Mouse (Mus musculus): ENCODE data around the gene Gramd4. TPM values are rescaled to one million over a fixed set of nuclear protein-coding genes. Genes with fewer than 3 reads are reported as not detected.
"Not testable (repeated sequence)": the region's sequence is repeated elsewhere in the genome, so short reads cannot be mapped to it uniquely, and the experiment has no call there.

The Gramd4 gene
- polyA plus RNA-seq, 1 experiment, result 17.5 TPM

DNA sequence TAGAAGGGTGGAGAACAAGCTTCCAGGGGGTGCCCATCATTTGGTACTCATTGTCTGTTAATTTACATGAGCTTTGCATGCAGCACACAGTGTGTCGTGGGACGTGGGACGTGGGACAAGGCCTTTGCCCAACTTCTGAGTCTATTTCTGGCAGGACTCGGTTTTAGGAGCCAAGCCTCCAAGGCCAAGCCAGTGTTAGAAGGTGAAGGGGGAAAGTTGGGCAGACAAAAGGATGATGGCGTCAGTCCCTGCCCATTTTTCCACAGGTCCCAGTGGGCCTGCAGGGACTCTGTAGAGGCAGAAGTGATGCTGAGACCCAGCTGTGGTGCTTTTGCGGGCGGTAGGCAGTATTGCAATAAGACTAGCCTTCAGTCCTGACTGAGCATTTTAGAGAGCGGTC lies 33.1 kb downstream of the Gramd4 start:
- no peak for DNase-seq (ENCODE audit: low spot score)

DNA sequence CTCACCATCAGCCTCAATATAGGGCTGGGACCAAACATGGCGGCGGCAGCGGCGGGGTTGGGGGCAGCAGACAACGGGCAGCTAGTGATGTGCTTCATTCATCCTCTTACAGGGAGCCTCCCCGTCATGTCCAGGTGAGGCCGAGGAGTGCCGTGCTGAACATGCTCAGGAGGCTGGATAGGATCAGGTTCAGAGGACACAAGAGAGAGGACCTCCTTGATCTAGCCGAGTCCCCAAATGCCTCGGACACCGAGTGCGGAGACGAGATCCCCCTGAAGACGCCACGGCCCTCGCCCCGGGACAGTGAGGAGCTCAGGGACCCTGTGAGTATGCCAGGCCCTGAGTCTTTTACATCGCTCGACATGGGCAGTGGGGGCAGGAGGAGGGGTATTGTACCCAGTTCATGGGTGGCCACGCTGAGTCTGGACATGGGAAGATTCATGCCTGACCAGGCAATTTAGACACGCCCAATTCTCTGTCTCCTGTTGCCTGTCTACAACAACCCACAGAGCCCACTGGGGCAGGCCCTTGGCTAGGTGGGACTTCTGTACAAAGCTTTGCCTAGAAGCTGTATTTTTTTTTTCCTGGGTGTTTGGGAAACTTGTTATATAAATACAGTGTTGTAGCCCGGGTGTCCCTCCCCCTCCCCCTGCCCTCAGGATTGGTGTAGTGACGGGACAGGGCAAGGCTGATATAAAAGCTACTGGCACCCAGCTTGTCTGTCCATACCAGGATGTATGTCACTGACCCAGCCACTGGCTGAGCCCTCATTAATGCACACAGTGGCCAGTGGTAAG lies 33.9 kb downstream of the Gramd4 start:
- DNase-seq (ENCODE audit: low spot score), result no peak

DNA sequence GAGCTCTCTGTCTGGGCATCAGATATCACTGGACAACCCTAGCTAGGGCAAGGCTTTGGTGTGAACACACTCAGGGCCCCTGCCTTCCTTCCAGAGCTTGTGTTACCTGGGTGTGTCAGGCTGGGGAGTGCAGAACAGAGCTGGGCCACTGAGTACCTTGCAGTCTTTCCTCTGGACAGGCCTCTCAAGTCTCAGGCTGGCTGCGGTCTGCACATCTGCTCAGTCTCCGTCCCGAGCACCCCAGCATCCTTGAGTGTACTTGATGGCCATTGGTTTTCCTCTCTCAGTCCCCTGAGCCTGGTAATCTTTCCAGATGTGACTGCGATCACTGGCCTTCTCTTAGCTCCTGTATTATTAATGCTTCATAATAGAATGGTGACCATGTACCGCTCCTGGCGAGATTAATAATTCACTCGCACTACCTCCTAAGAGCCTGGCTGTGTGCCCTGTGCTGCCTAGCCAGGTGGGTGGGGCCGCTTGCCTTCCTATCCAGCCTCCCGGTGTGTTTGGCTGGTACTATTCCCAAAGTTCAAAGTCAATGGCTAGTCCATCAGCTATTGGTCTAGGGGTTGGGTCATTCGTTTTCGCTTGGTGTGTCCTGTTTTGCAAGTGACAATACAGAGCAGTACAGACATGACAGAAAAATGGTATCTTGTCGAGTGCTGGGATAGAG lies 34.6 kb downstream of the Gramd4 start:
- DNase-seq (ENCODE audit: low spot score), result no peak

DNA sequence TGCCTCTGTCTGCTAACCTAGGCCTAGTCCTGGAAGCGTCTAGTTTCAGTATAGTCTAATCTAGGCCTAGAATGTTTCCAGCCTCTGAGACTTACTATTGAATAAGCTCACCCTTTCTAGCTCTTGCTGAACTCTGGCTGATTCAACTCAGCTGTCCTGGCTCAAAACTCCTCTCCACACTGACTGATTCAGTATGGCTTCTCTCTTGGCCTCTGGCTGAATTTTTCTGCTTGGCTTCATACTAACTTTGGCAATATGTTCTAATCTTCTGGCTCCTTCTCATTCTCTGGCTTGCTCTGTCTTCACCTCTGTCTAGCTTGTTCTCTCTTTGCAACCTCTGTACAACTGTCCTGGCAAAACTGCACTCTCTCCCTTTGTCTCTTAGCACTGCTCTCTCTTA lies 35.7 kb downstream of the Gramd4 start:
- DNase-seq (ENCODE audit: low spot score), result no peak

DNA sequence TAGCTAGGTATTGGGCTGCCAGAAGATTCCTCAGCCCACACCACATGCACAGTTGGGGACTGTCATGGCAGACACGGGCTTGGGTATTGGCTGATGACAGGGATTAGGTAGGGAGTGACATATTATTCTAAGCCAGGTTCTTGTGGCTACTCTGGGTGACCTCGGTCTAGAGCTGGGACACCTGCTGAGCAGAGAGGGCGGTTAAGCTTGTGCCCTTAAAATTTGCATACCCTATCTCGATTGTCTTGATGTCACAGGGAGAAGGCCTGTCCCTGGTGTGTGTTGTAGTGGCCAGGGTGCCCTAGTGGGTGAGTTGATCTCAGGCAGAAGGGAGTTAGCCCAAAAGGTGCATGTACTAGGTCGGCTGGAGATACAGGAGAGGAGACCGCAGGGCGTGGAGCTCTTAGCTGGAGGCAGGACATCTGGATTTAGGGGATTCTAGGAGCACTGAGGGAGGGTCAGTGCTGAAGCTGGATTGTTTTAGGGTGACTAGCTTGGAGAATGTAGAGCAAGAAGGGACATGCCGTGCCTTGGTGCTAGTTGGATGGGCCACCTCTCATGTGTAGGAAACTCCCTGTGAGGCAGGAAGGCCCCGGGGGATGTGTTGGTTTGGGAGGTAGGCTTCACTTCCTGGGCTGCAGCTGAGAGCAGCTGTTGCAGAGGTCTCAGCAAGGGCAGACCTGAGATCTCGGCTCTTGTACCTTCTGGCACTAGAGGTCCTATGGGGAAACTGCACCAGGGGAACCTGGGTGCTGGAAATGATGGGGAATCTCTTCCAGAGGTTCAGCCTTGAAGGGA lies 37.0 kb downstream of the Gramd4 start:
- DNase-seq (ENCODE audit: low spot score), result no peak

DNA sequence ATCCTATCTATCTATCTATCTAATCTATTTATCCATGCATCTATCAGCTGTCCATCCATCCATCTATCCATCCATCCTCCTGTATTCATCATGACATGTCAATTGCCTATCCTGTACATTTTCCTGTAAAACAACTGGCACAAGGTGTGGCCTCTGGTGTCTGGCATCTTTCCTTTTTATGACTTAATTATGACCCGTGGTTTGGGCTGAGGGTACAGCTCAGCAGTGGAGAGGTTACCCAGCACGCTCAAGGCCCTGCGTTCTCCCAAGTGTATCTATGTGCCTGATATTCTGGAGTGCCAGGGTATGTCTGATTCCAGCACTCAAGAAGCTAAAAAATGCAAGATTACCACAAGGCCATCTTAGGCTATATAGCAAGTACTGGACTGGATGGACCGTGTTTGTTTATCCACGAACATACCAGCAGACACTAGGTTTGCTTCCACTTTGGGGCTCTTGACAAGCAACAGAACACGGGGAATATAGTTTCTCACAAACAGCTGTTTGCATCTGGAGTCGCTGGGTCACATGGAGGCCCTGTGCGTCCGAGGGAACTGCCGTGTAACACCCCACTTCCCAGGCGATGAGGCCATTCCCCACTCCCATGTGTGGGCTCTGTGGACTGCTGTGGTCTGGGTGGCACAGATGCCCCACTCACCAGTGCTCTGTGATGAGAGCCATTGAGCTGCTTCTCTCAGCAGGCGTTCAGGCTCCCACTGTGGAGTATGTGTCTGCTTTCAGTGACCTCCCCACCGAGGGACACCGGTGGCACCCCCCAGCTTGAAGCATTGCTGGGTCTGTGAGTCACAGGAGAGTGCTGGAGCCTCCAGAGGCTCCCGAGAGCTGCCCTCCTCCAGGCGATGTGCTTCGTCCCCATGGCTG lies 38.5 kb downstream of the Gramd4 start:
- no peak for DNase-seq (ENCODE audit: low spot score)

DNA sequence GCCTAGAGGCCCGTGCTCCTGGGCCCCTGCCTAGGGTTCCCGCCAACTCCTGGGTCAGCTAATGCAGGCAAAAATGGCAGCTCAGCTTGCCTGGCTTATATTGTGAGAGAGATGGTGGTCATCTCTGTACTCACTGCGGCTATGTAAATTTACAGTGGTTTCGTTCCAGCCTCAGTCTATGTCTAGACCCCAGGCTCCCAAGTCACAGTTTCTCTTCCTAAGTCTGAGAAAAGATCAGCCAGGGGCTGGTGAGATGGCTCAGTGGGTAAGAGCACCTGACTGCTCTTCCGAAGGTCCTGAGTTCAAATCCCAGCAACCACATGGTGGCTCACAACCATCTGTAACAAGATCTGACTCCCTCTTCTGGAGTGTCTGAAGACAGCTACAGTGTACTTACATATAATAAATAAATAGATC lies 39.1 kb downstream of the Gramd4 start:
- DNase-seq (ENCODE audit: low spot score), result not testable (repeated sequence)

DNA sequence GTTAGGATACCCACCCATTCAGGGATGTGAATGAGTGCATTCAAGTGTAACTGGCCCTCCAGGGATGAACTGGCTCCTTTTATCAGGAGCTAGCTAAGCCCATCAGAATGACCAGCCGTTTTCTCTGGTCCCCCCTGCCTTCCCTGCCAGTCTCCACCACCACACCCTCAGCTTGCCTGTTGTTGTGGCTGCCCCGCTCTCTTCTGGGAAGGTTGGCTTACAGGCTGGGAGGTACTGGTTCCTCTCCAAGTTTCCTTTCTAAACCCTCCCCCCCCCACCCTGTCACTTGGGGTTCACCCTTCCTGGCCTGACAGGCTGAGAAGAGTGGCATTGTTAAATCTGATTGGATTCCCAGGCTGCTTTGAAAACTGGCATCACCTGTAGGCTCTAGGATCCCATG lies 40.4 kb downstream of the Gramd4 start:
- no peak for DNase-seq (ENCODE audit: low spot score)

DNA sequence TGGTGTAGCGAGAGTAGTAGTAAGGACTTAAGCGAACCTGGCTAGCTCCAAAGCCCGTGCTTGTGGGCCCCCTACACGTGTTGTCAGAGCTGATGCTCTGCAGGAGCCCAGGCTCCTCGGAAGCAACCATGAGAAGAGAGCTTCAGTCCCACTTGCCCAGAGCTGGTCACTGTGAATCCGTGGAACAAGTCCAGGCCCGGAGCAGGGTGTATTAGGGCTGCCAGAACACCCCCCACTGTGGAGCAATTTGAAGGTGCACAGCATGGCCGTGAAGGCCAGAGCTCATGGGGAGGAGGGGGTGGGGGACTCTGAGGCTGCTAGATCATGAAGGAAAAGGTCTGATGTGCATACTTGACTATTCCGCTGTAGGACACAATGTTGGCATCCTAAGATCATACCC lies 44.1 kb downstream of the Gramd4 start:
- DNase-seq (ENCODE audit: low spot score), result no peak

DNA sequence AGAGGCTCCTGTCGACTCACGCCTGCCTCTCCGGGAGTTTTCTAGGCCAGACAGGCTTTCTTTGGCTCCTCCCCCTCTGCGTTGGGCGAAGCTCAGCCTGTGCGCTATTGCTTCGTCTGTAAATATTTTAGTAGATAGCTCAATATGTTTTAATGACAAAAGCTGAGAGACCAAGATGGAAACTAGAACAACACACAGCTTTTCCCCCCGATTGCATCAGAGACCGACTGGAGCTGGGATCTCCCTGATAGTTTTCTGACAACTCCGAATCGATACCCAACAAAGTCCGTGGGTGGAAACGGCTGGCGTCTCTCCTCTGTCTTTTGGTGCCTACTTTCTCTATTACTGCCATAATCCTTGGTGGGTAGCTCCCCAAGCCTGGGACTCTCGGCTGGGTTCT lies 44.8 kb downstream of the Gramd4 start:
- DNase-seq (ENCODE audit: low spot score), result no peak

DNA sequence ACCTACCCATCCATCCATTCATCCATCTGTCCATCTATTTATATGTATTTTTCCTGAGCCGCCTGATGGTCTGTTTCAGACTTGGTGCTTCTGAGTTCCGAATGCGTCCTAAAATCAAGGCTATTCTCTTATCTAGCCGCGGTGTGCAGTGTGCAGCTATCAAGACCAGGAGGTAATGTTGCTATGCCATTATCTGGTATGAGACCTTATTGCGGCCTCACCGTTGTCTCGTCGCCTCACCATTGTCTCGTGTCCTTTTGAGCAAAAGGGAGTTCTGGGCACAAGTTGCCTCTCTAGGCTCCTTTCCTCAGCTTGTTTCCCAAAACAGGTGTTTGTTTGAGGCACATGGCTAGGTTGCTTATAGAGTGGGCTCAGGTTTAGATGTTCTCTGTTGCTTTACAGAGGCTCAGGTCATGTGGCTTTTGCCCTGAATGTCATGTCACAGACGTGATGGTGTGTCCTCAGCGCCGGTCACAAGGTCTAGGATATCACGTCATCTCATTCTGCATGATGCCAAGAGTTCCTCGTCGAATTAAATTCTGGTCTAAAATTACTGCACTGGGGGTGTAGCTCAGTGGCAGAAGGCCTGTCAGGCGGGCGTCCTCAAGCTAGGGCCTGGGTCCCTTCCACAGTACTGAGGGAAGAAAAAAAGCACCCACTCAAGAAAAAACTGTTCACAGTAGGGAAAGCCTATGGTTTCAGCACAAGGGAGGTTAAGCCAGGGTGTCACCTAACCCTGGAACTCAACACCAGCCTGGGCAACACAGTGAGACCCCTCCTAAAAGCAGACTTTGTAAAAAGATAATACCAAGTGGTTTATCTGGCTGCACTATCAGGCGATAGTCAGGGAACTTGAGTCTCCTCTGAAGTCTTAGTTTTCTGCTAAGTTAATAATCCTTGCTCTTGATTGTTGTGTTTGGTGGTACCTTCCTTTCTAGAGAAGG lies 47.2 kb downstream of the Gramd4 start:
- no peak for DNase-seq (ENCODE audit: low spot score)

DNA sequence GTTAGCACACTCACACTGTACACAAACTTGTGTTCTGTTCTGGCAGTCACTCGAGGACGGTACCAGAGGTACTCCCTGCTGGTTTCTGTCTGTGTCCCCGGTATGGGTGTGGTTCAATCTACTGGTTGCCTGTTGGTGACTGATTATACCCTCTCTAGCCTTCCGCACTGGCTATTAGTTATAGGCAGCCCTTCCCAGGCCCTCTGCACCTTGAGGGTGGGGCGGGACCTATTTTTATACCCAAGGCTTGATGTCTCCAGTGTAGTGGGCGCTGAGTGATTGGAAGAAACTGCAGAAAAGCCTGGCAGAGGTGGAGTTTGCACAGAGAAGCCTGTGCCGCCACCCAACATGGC lies 47.8 kb downstream of the Gramd4 start:
- DNase-seq (ENCODE audit: low spot score), result no peak

DNA sequence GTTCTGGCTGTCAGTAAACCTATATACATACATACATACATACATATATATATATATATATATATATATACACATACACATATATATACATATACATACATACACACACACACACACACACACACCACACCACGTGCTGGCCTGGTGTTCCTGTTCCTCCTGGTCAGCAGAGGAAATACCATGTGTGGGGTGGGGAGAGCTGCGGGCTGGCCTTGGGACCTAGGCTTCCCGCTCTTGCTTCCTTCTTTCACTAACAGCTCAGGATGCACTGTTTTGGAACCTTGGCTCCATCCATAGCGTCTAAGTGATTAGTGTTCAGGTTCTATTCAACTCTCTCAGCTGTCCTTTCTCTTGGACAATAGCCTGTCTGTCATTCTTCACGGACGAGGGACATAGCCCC lies 48.3 kb downstream of the Gramd4 start:
- no peak for DNase-seq (ENCODE audit: low spot score)

DNA sequence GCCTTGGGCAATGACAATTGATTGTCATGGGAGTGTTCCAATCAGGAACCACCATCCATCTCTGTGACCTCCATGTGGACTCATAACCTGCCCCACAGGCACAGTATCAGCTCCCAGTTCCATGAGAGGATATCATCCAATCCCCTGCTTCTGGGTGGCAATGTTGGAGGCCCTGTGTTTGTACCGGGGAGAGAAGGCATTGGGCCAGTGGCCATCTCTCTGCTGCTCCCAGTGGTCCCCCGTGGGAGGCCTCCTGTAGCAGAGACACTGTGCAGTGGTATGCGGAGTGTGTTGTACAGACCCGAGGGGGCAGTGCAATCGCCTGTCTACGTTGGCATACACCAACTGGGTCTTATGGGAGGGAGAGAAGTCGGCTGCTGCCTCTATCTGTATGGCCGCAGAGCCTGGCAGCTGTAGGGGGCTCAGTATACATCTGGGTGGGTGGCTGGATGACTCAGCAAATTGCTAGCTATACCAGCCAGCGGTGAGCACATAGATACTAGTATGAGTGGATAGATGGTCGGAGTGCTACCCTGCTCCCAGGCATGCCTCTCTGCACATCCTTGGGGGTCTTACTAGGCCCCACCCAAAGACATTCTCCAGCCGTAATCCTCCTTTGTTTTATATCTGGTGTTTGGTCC lies 50.5 kb downstream of the Gramd4 start:
- no peak for DNase-seq (ENCODE audit: low spot score)

DNA sequence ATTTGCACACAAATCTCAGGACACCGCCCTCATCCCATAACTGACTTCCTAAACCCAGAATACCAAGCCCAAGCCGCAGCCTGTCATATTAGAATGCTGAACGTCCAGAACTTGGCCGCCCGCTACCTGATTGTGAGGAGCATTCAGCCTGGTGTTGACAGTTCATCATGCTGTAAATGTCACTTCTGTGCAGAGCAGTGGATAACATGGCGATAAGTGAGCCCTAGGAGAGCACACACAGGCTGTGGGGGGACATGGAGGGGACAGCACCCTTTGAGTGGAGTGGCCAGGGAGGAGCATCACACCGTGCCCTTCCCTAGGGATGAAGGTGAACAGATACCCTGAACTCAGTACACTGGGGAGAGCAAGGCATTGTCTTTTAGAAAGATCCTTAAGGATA lies 51.8 kb downstream of the Gramd4 start:
- DNase-seq (ENCODE audit: low spot score), result no peak

DNA sequence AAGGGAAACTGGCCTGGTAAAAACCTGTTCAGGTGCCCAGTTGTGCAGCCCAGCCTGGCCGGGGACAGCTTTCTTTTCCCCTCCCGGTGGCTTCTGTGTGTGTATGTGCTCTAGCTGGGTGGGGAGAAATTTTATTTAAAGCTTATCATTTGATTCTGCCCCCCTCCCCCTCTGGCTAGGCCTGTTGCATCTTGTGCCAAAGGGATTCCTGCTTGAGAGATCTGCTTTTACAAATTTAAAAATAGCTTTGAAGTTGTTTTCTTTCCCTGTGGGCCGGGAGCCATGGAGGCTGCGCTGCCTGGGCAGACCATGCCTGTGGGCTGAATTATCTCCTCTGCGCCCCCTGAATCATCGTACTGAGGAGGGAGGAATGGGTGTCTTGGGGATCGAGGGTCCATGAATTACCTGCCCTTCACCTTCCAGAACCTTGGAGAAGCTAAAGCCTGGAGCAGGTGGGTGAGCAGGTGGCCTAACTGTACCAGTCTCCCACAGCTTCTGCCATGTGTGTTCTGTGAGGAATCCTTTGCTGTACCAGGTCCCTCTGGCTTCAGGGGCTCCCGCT lies 52.2 kb downstream of the Gramd4 start:
- no peak for DNase-seq (ENCODE audit: low spot score)

DNA sequence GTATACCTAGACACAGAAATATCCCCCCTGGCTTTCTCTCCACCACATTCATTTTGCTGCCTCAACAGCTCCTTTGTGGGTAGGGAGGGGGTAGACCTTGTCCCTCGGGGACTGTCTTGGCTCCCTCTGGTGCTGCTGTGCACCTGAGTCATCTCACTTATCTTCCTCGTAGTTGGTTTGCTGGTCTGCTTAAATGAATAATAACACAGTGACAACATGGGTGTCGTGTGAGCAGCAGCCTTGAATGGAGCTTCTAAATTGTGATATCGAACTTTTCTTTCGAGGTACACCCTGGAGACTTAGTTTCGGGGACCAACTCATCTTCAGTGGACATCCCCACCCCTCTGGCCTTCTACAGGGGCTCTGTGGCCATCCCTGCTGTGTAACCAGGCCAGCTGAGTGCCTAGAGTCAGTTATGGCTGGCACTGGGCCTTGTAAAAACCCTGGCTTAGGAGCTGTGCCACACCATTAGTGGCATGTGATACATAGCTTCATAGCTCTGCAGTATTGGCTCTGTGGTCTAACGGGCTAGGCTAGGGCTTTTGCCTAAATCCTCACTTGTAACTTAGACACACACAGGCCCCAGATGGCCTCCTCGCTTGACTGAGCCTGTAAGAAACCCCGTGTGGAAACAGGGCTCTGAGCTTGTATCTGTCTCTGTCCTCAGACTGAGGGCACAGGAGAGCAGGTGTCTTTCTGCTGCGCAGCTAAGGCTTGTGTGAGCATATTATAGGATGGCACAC lies 53.0 kb downstream of the Gramd4 start:
- no peak for DNase-seq (ENCODE audit: low spot score)

DNA sequence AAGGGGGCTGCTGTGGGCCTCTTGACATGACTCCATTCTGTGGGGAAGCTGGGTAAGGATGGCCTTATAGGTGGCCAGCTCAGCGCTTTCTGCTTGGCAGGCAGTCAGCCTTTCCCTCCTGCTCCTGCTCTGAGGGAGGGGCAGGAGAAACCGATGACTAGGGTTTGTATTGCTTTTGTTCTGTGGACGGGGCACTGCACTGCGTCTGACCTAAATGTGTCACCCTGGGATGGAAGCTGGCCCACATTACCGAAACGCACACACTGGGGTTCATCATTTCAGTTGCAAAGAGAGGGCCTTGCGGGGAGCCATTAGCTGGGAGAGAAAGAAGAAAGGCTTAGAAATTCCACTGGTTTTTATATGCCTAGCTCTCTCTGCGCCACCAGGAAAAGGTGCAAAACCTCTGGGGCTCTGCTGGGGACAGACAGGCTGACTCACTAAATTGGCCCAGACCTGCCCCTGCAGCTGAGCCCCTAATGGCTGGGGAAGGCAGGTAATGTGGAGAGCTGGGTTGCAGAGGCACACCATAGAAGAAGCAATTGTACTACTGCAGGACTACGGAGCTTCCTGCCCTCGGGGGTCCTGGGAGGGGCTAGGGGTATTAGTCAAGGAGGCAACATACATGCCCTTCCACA lies 55.3 kb downstream of the Gramd4 start:
- DNase-seq (ENCODE audit: low spot score), result no peak

DNA sequence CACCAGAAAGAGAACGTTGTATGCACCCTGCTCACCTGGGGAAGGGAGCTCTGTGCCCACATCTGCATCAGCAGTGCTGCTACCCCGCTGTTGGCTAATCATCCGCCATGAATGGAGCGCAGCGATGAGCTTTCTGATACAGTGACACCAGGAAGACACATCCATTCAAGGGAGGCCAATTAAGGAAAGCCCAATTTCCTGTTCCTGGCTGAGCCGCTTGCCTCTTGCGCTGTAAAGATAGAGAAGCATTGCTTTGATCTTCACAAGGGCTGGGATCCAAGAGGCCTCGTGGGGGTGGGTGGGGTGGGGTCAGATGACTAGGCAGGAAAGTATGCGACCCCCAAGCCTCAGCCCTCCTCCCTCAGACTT lies 55.8 kb downstream of the Gramd4 start:
- no peak for DNase-seq (ENCODE audit: low spot score)
